Mouse (Mus musculus) c-Kit-positive CD71-positive TER-119-positive erythroid progenitor cells, embryonic 14.5 days (primary cell): ENCODE data around the gene Odf2l.
A peak's percentile ranks its signal among the peaks of the same experiment; 100 is the strongest.

ENCODE experiments used
- DNase-seq: peaks from one replicate; pipeline ENCODE4 v3.0.0-alpha.2; 2013; ENCODE audit warnings: low spot score

Gene Odf2l

GRCm38 (mm10) chr3:145118254-145119001 lies at the start of gene Odf2l:
Odf2l (plus strand) TSS chr3:145118588.
- peak; percentile 95 for DNase-seq

- no peak for DNase-seq
Observed at GRCm38 (mm10) chr3:145068964-145069363, 49.4 kb upstream of the Odf2l start.

DNA sequence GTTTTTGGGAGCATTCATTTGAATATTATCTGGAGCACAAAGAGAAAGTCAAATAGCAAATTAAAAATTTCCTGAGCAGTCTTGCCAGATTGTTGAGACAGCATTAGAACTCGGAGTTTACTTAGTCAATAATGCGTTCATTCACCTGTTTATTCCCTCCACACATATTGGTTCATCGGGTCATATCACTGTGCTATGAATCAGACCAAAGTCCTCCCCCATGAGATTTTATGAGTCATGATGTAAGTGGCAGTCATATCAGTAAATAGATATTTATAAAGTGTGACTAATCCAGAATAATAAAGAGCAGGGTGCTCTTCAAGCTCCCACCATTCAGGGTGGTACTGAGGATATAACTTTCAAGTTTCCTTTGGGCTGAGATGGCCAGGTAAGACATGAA lies 46.0 kb upstream of the Odf2l start:
- no peak for DNase-seq

DNA sequence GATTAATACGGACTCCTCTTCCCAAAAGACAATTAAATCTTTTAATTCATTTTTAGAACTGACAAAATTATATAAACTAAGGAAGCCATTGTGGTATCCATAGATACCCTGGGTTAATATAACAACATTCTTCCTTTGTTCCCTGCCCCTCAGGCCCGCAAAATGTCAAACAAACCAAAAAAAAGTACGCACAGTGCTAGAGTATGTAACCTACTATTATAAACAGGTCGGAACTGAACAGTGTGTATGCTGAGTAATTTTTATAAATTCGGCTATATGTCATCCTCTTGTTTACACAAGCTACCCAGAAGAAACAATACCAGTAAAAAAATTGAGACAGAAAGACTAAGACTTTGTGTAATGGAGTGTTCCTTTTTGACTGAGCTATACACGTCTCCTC lies 40.0 kb upstream of the Odf2l start:
- no peak for DNase-seq

DNA sequence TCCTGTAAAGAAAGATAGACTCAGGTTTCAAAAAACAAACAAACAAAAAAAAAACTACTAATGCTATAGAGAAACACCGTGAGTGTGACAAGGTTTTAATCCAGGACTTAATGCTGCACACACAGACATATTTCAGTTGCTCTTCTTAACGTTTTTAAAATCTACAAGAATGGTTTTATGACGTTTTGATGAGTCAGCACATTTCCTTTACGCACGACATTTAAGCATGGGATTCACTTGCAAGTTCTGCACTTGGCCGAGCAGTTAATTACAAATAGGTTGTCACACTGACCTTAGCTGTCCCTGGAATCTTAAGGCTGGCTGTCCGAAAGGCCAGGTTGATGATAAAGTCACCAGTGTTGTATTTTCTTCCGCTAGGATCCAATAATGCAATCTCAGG lies 37.5 kb upstream of the Odf2l start:
- no peak for DNase-seq

DNA sequence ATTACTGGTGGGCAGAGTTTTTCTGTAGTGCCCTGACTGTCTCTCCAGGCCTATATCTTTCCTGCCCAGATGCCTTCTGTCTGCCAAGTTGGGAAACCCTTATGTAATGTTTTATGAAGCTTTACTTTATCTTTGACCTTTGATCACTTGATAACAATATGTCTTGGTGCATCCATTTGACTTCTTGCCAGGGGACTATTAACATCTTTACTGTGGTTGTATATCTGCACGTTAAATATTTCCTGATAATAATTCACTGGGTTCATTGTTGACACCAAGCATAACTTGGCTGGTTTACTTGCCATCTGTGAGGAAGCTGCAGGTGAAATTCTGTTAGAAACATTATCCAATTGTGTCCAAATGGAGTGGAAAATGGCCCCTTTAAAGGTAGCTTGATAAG lies 35.3 kb upstream of the Odf2l start:
- no peak for DNase-seq

GRCm38 (mm10) chr3:145086180-145086579 lies 32.2 kb upstream of the Odf2l start:
- DNase-seq = no peak

- DNase-seq = no peak
Observed at GRCm38 (mm10) chr3:145087857-145088598, 30.4 kb upstream of the Odf2l start.

GRCm38 (mm10) chr3:145099291-145099690 lies 19.1 kb upstream of the Odf2l start, which contains the start of gene Clca2:
Clca2 (minus strand) TSS chr3:145099443.
- DNase-seq = no peak

DNA sequence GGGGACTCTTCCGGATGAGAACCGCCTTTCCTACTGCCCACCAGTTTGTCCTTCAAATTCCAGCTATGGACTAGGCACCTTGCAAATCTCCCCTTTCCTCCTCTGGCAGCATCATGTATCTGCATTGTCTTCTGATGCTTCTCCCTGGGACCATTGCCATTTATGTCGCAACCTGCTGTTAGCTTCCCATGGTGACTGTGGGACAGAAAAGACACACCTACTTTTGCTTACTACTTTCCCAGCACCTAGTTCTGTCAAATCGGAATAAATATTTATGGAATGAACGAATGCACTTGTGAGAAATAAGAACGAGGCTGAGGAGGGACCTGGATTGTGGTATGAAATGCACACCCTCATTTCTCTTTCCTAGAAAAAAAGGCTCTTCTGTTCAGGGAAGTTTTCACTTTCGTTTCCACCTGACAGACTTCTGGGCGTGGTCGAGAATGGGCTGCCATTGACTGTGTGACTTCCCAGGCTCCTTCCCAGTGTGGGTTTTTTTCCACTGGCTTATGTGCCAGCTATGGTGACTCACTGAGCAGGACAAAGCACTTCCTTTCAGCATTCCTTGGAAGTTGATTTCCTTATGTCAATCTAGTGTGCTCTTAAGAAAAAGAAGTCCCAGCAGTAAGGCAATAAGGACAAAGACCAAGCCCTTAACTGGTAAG lies 16.4 kb upstream of the Odf2l start:
- DNase-seq = no peak

DNA sequence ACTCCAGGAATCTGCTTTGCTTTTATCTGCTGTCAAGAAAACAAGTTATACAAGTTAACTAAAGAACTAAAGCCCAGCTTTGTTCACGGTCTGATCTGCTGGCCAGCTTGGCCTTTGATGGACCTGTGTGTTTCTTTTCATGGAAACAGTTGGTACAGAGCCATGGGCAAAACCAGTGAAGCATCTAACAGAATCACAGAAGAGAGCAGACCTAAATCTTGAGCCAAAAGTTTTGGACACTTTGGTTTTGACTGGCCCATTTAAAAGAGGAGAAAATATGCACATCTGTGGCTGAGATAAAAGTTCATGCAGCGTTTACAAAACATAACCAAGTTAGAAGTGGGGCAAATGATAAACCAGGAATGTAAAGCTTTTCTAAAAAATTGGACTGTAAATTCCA lies 15.1 kb upstream of the Odf2l start:
- no peak for DNase-seq

- no peak for DNase-seq
Observed at GRCm38 (mm10) chr3:145103770-145104169, 14.6 kb upstream of the Odf2l start.

- no peak for DNase-seq
Observed at GRCm38 (mm10) chr3:145105076-145105772, 13.2 kb upstream of the Odf2l start.

DNA sequence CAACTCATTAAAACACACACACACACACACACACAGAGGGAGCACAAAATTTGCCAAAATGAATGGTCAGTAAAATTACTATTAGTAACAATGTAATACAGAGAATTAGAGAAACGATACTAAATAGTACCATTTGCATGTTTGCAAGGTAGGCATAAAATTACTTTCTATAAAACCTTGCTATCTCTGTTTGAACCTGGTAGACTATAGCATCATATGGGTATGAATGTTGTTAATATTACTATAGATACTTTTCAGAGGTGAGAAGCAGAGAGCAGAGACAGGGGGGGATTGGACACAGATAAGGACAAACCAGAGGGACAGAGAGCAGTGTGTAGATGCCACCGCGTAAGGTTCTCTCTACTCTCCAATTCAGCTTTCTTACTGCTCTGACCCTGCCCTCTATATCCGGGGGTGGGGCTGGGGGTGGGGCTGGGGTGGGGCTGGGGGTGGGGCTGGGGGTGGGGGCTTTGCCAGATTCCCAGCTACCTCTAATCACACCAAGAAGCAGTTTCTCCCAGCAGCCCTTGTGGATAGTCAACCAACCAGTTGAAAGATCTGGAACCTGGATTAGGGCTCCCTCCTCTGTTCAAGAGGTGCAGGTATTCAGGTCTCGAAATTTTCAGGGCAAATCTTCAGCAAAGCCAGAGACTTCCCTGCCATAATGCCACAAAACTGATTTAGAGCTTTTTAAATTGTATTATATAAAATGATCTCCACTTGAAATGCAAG lies 12.4 kb upstream of the Odf2l start:
- DNase-seq = no peak

DNA sequence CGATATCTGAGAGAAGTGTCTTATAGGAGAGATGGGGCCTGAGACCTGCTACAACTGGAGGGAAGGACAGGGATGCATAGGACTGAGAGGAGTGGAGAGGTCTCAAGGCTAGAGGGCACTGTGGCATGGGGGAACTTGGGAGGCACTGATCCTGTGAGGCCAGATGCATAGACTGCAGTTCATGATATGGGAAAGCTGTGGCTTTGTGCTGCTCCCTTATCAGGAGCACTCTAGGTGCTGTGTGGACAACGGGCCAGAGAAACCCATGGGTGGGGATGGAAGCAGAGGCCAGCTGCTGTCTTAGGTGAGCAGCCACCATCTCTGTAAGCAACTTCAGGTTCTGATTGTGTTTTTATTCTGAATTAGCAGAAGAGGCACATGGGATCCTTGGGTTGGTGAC lies 3.2 kb upstream of the Odf2l start:
- DNase-seq = no peak

DNA sequence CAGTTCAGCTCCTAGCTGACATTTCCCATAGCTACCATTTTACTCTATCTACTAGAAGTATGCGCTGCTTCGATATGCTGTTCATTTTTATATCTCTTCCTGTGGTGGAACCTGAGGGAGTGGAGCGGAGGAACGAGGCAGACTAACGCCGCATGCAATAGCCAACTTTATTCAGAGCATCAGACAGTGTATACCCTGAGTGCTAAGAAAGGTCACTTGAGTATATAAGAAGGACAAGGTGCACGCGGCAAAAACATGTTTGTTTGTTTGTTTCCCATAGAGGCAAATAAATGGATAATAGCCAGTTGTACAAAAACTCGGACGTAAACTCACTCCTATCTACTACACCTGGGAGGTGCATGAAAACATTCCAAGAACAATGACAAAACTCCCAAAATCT lies 751 bp upstream of the Odf2l start:
- DNase-seq = no peak

- DNase-seq = peak; percentile 39
Observed at GRCm38 (mm10) chr3:145119002-145119358, 592 bp downstream of the Odf2l start.

DNA sequence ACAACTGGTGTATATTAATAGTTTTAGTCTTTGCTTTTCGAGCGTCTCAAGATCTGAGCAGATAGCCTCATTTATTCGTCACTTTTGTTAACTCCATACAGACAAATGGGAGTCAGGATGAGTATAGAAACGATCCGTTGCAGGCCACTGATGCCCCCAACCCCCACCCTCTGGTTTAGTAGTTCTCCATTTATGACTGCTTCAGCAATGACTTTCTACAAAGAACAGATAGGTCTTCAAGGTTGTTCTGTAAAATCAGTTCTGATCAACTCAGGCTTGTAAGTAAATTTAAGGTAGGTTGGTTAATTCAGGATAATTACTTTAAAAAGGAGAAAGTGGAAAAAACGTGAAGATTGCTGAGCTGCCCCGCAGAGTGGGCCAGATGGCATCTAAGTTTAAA lies 1.0 kb downstream of the Odf2l start:
- DNase-seq = no peak

DNA sequence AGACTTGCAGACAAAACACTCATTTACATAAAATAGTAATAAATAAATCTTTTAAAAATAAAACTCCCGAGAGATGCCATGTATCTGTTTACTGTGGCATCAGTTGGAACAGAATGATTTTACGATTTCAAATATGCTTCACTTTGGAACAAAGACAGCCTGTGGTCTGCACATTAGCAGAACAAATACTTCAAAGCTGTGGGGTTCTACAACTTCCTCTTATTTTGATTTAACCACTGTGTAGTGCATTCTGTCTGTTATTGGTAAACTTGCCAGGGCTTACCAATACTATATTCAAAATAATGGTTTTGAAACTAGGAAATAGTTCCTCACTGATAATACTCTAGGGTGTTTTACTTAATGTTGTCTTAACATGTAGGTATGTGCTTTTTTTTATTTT lies 8.2 kb downstream of the Odf2l start:
- no peak for DNase-seq

- DNase-seq = no peak
Observed at GRCm38 (mm10) chr3:145129356-145129755, 11.0 kb downstream of the Odf2l start.

DNA sequence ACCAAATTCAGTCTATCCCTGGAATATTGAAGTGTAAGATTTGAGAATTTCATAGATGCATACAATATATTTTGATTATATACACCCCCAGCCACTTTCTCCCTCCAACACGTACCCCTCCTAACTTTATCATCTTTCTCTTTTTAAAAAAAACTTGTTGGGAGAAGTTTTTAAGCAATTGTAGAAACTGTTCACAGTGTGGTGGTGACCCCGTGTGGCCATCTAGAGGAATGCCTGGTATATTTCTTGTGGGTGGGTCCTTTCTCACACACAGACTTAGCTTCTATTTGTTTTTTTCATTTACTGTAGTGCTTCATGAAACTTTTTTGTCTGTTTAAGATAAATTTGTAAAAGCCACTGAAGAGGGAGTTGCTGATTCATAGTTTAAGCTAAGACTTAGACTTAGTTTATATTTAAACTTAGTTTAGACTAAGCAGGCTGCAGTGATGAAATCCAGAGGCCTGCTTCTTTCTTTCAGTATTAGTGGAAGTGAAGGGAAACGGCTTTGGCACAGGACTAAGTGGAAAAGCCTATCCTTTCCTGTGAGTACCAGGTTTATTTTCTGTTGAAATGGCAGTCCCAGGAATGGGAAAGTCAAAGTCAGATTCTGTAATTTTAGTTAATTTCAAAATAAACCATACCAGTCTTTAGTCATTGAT lies 13.0 kb downstream of the Odf2l start:
- peak; percentile 34 for DNase-seq
